Mouse (Mus musculus): Measurements from ENCODE around the gene Ipo4. TPM values are rescaled to one million over a fixed set of nuclear protein-coding genes. Genes with fewer than 3 reads are reported as not detected.

The Ipo4 gene
- 66.1 and 68.4 TPM in 2 replicates for polyA plus RNA-seq (2016; fragmentation: Nextera tagmentation; extraction: Ambion mirVana)

- Histone ChIP-seq H3K4me2 (peak within 1 kb of the TSS; percentile 98), H3K9ac (peak within 1 kb of the TSS; percentile 90), H3K27me3 (replicated peaks) (no peaks in the 10 kb centered on the region), H3K36me3 (peaks cover 81% of the 10 kb centered on the region), H3K27ac (ENCODE audit: poor library complexity, severe bottlenecking) (peak within 1 kb of the TSS; percentile 79), H3K4me1 (replicated peaks) (peaks cover 18% of the 10 kb centered on the region), H3K4me3 (peak within 1 kb of the TSS; percentile 89), H3K9me3 (replicated peaks) (no peaks in the 10 kb centered on the region)
- ATAC-seq (ENCODE audit: insufficient number of reproducible peaks, low FRiP score) = peak; percentile 86
- 1% methylated on average over 31 of the region's 33 CpGs for WGBS
Observed at GRCm38 (mm10) chr14:55635523-55636007, at the start of gene Ipo4. Gene Ipo4, minus strand, starts transcription at chr14:55635957.

GRCm38 (mm10) chr14:55682118-55682493 lies 46.3 kb upstream of the Ipo4 start:
- H3K4me2 ChIP-seq = peak overlapping the region; percentile 96
- peak; percentile 18 for ATAC-seq (ENCODE audit: insufficient number of reproducible peaks, low FRiP score)
- peak overlapping the region; percentile 88 for H3K27ac ChIP-seq (ENCODE audit: poor library complexity, severe bottlenecking)
- H3K9ac ChIP-seq = peak overlapping the region; percentile 88
- peak overlapping the region; percentile 95 for H3K4me3 ChIP-seq
- H3K27me3 ChIP-seq (replicated peaks) = no peaks in the 10 kb centered on the region
- peaks cover 32% of the 10 kb centered on the region for H3K36me3 ChIP-seq
- peaks cover 10% of the 10 kb centered on the region for H3K4me1 ChIP-seq (replicated peaks)
- no peaks in the 10 kb centered on the region for H3K9me3 ChIP-seq (replicated peaks)
- WGBS = 16% methylated on average over 3 of the region's 3 CpGs

- Histone ChIP-seq H3K4me2 (peak within 1 kb of the TSS; percentile 96), H3K9ac (peak within 1 kb of the TSS; percentile 88), H3K4me3 (peak within 1 kb of the TSS; percentile 95), H3K4me1 (replicated peaks) (peaks cover 10% of the 10 kb centered on the region), H3K36me3 (peaks cover 38% of the 10 kb centered on the region), H3K9me3 (replicated peaks) (no peaks in the 10 kb centered on the region), H3K27me3 (replicated peaks) (no peaks in the 10 kb centered on the region), H3K27ac (ENCODE audit: poor library complexity, severe bottlenecking) (peak within 1 kb of the TSS; percentile 88)
- WGBS = under 1% methylated on average over 66 of the region's 66 CpGs
- ATAC-seq (ENCODE audit: insufficient number of reproducible peaks, low FRiP score) = peak; percentile 97
Observed at GRCm38 (mm10) chr14:55681160-55682117, 45.7 kb upstream of the Ipo4 start, which contains the start of gene Tinf2. Gene Tinf2, minus strand, starts transcription at chr14:55681820.

- Histone ChIP-seq H3K4me2 (no peak overlapping the region), H3K9me3 (replicated peaks) (no peaks in the 10 kb centered on the region), H3K27me3 (replicated peaks) (no peaks in the 10 kb centered on the region), H3K27ac (ENCODE audit: poor library complexity, severe bottlenecking) (no peak overlapping the region), H3K9ac (no peak overlapping the region), H3K4me3 (no peak overlapping the region), H3K4me1 (replicated peaks) (peaks cover 13% of the 10 kb centered on the region), H3K36me3 (peaks cover 56% of the 10 kb centered on the region)
- ATAC-seq (ENCODE audit: insufficient number of reproducible peaks, low FRiP score) = no peak
- 83% methylated on average over 4 of the region's 4 CpGs for WGBS
Observed at GRCm38 (mm10) chr14:55677615-55678014, 41.9 kb upstream of the Ipo4 start.

- H3K36me3 ChIP-seq = peaks cover 42% of the 10 kb centered on the region
- H3K9ac ChIP-seq = peak overlapping the region; percentile 73
- H3K4me3 ChIP-seq = peak overlapping the region; percentile 93
- 71% methylated on average over 7 of the region's 7 CpGs for WGBS
- H3K27me3 ChIP-seq (replicated peaks) = no peaks in the 10 kb centered on the region
- no peaks in the 10 kb centered on the region for H3K9me3 ChIP-seq (replicated peaks)
- ATAC-seq (ENCODE audit: insufficient number of reproducible peaks, low FRiP score) = no peak
- peaks cover 18% of the 10 kb centered on the region for H3K4me1 ChIP-seq (replicated peaks)
- H3K4me2 ChIP-seq = peak overlapping the region; percentile 97
- peak overlapping the region; percentile 44; the same call in 1 of the 2 replicates for H3K27ac ChIP-seq (ENCODE audit: poor library complexity, severe bottlenecking)
Observed at GRCm38 (mm10) chr14:55672741-55673060, 36.9 kb upstream of the Ipo4 start.

GRCm38 (mm10) chr14:55671833-55672740 lies 36.3 kb upstream of the Ipo4 start, which contains the start of the genes Gmpr2 and Nedd8:
Gene Gmpr2, plus strand, starts transcription at chr14:55671941.
Gene Nedd8, minus strand, starts transcription at chr14:55672124.
- Histone ChIP-seq H3K27me3 (replicated peaks) (no peaks in the 10 kb centered on the region), H3K4me1 (replicated peaks) (peaks cover 18% of the 10 kb centered on the region), H3K27ac (ENCODE audit: poor library complexity, severe bottlenecking) (peak within 1 kb of the TSS; percentile 81), H3K9ac (peak within 1 kb of the TSS; percentile 90), H3K36me3 (peaks cover 36% of the 10 kb centered on the region), H3K9me3 (replicated peaks) (no peaks in the 10 kb centered on the region), H3K4me2 (peak within 1 kb of the TSS; percentile 97), H3K4me3 (peak within 1 kb of the TSS; percentile 93)
- peak; percentile 98 for ATAC-seq (ENCODE audit: insufficient number of reproducible peaks, low FRiP score)
- under 1% methylated on average over 38 of the region's 38 CpGs for WGBS

- H3K27me3 ChIP-seq (replicated peaks) = no peaks in the 10 kb centered on the region
- peak overlapping the region; percentile 81; the same call in 1 of the 2 replicates for H3K27ac ChIP-seq (ENCODE audit: poor library complexity, severe bottlenecking)
- peak overlapping the region; percentile 93 for H3K4me3 ChIP-seq
- no peaks in the 10 kb centered on the region for H3K9me3 ChIP-seq (replicated peaks)
- peaks cover 35% of the 10 kb centered on the region for H3K36me3 ChIP-seq
- under 1% methylated on average over 12 of the region's 12 CpGs for WGBS
- H3K9ac ChIP-seq = peak overlapping the region; percentile 90
- peaks cover 18% of the 10 kb centered on the region for H3K4me1 ChIP-seq (replicated peaks)
- peak; percentile 49 for ATAC-seq (ENCODE audit: insufficient number of reproducible peaks, low FRiP score)
- H3K4me2 ChIP-seq = peak overlapping the region; percentile 97
Observed at GRCm38 (mm10) chr14:55671486-55671832, 35.7 kb upstream of the Ipo4 start.

GRCm38 (mm10) chr14:55660636-55661035 lies 24.9 kb upstream of the Ipo4 start:
- Histone ChIP-seq H3K9me3 (replicated peaks) (no peaks in the 10 kb centered on the region), H3K4me3 (peak overlapping the region; percentile 82), H3K4me2 (peak overlapping the region; percentile 74; the same call in 1 of the 2 replicates), H3K9ac (no peak overlapping the region), H3K36me3 (peaks cover 44% of the 10 kb centered on the region), H3K27me3 (replicated peaks) (no peaks in the 10 kb centered on the region), H3K27ac (ENCODE audit: poor library complexity, severe bottlenecking) (no peak overlapping the region), H3K4me1 (replicated peaks) (peaks cover 25% of the 10 kb centered on the region)
- no peak for ATAC-seq (ENCODE audit: insufficient number of reproducible peaks, low FRiP score)
- 53% methylated on average over 2 of the region's 2 CpGs for WGBS

GRCm38 (mm10) chr14:55659960-55660573 lies 24.3 kb upstream of the Ipo4 start, which contains the start of gene Mdp1:
Gene Mdp1, minus strand, starts transcription at chr14:55660508.
- peaks cover 25% of the 10 kb centered on the region for H3K4me1 ChIP-seq (replicated peaks)
- 0% methylated on average over 39 of the region's 39 CpGs for WGBS
- H3K9ac ChIP-seq = peak within 1 kb of the TSS; percentile 86
- no peaks in the 10 kb centered on the region for H3K9me3 ChIP-seq (replicated peaks)
- peak; percentile 92 for ATAC-seq (ENCODE audit: insufficient number of reproducible peaks, low FRiP score)
- H3K4me3 ChIP-seq = peak within 1 kb of the TSS; percentile 82
- peak within 1 kb of the TSS; percentile 74 for H3K4me2 ChIP-seq
- peaks cover 42% of the 10 kb centered on the region for H3K36me3 ChIP-seq
- peak within 1 kb of the TSS; percentile 71 for H3K27ac ChIP-seq (ENCODE audit: poor library complexity, severe bottlenecking)
- H3K27me3 ChIP-seq (replicated peaks) = no peaks in the 10 kb centered on the region

GRCm38 (mm10) chr14:55658011-55658410 lies 22.3 kb upstream of the Ipo4 start:
- no peak for ATAC-seq (ENCODE audit: insufficient number of reproducible peaks, low FRiP score)
- H3K9ac ChIP-seq = no peak overlapping the region
- H3K9me3 ChIP-seq (replicated peaks) = no peaks in the 10 kb centered on the region
- H3K27me3 ChIP-seq (replicated peaks) = no peaks in the 10 kb centered on the region
- H3K4me1 ChIP-seq (replicated peaks) = peaks cover 25% of the 10 kb centered on the region
- H3K36me3 ChIP-seq = peaks cover 32% of the 10 kb centered on the region
- no peak overlapping the region for H3K4me2 ChIP-seq
- no peak overlapping the region for H3K4me3 ChIP-seq
- H3K27ac ChIP-seq (ENCODE audit: poor library complexity, severe bottlenecking) = peak overlapping the region; percentile 93
- WGBS = 83% methylated on average over 5 of the region's 5 CpGs
